Mouse (Mus musculus) spleen, postnatal 14 days (tissue): ENCODE results near the gene Fbln1.
"Not testable (repeated sequence)": the region's sequence is repeated elsewhere in the genome, so short reads cannot be mapped to it uniquely, and the experiment has no call there.

ENCODE experiments used
- DNase-seq, 2 experiments: peaks; one replicate each; pipeline ENCODE4 v3.0.0; 2021 to 2022; ENCODE audit warnings: low spot score in 2 of 2

The Fbln1 gene

GRCm38 (mm10) chr15:85295544-85295943, 89.8 kb downstream of the Fbln1 start:
- DNase-seq, result no peak

DNA sequence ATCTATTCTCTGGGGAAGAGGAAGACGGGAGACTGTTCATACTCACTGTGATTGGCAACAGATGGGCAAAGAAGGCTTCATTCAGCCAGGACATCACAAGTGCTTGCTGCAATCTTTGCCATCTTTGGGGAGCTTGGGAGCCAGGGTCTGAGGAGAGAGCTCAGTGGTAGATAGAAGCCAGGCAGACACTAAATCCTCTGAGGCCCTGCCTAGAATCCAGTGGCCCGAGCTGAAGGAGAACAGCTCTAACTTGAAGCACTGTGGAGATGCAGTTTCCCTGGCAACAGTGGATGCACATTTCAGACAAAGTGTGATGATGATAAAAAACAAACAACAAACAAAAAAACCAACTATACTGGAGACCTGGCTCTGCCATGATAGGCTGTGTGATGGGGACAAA, 90.2 kb downstream of the Fbln1 start:
- DNase-seq, result no peak

- no peak for DNase-seq
Observed at GRCm38 (mm10) chr15:85296538-85296937, 90.8 kb downstream of the Fbln1 start.

DNA sequence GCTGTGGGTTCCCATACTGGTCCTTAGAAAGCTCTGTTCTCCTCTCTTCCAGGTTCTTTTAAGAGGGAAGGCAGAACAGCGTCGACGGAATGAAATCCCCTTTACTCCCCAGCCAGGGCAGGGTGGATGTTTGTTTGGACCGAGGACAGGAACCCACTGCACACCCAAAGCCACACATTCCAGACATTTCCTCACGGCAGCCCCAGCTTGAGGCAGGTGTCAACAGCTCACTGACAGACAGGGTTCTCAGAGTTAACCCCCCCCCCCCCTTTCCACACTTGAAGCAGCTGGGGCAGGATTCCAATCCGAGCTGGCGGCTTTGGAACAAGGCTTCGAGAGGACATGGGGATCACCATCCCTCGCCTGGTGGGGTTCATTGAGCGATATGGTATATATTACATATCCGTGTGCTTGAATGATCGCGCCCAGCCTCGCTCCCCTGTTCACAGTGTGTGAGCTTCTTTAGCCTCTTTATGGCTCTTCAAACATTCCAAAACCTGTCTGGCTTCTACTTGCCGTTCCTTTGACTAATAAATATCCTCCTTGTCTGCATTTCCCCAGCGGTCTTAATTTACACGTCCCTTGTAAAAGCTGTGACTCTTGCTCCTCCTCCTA, 92.5 kb downstream of the Fbln1 start:
- no peak for DNase-seq

GRCm38 (mm10) chr15:85298946-85299345, 93.2 kb downstream of the Fbln1 start:
- DNase-seq, result no peak

DNA sequence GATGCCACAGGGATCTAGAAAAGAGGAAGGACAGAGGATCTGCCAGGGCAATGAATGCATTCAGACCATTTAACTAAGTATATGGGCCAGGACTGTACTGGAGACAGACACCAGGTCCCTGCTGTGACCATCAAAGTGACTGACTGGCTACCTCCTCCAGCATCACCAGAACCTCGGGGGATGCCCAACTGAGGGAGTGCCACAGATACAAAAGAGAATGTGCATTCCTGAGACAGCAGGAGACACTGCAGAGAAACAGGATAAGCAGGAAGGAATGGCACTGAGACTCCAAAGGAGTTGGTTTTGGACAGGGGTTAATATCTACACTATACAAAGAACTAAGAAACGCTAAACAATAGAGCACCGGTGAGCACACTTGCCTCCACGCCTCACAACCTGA, 97.5 kb downstream of the Fbln1 start:
- DNase-seq, result no peak

DNA sequence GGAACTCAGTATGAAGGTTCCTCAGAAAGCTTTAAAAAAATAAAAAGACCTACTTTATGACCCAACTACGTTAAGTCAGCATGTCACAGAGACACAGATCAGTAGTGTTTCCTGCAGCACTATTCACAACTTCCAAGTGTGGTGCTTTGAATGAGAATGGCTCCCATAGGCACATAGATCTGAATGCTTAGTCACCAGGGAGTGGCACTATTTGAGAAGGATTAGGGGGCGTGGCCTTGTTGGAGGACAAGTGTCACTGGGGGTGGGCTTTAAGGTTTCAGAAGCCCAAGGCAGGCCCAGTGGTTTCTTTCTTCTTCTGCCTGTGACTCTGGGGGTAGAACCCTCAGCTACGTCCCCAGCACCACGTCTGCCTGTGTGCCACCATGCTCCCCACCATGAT, 98.2 kb downstream of the Fbln1 start:
- DNase-seq, result no peak

DNA sequence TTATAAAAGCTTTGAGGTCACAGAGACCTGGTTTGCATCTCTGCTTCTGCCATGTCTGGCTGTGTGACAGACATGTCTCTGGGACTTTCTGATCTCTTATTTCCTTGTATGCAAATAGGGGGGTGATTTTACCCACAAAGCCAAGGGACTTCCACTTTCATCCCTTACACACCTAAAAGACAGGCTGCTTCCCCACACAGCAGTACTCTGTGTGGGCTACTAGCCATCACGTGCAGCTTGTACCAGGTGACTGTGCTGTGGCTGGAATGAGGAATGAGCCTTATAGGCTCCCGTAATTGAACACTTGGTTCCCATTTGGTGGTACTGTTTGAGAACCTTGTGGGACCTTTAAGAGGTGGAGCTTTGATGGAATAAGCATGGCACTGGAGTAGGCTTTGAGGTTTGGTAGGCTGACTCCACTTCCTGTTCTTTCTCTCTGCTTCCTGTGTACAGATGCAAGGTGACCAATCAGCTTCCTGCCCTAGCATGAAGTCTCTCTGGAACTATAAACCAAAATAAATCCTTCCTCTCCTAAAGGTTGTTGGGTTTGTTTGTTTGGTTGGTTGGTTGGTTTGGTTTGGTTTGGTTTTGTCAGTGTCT, 101.4 kb downstream of the Fbln1 start:
- no peak for DNase-seq

GRCm38 (mm10) chr15:85311058-85311657, 105.4 kb downstream of the Fbln1 start:
- no peak for DNase-seq

DNA sequence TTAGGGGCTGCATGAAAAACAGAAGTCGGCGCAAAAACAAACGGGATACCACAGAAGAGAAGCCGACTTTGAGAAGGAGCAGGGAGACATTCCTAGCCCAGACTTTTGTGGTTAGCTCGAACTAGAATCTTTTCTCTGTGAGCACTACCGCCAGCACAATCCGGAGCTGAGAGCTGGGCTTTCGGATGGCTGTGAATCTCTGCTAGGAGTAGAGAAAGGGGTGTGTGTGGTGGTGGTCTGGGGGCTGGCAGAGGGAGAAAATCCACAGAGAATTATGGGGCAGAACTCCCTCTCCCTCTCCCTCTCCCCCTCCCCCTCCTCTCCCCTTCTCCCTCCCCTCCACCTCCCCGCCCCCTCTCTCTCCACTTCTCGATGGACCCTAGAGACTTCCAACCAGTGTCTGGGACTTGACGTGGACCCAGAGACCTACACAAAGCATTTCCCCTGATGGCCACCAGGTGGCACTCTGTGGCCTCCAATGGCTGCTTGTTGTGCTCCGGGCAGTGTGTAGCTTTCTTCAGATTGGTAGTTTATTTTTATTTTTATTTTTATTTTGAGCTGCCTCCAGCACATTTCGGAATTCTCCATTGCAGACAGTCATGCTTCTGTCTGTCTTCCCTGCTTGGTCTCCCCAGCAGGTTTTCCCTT, 109.8 kb downstream of the Fbln1 start:
- DNase-seq, result peak; percentile 20 to 46

DNA sequence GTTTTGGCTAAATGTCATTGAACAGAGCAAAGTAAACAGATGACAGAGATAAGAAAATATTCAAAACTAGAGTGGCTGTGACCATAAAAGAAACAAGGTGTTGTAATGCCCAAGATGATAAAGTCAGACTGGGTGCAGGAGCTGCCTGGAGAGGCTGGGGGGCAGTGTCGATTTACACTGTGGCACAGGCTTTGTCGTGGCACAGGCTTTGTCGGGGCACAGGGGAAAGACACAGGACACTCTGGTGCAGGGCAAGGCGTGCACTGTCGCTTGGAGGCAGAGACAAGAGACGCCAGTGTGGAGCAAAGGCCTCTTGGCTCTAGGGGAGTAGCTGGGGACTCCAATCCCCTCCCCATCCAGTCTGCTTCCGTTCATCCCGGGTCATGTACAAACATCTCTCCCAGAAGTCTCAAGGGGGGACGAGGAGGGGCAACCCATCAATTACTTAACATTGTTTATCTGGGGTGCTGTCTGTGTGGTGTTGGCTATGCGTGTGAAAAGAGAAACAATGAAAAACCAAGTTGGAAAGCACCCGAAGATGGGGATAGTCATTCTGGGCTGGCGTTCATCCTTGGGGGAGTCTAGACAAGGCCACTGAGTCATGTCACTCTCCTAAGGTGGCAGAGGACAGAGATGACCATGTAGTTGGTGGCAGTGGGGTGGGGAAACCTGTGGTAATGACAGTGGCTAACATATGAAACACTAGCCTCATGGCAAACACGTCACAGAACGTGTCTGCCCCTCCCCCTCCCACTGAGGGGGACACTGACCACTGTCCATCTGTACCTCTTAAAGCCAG, 110.8 kb downstream of the Fbln1 start:
- no peak for DNase-seq

- DNase-seq, result no peak
Observed at GRCm38 (mm10) chr15:85319924-85320668, 114.3 kb downstream of the Fbln1 start.

DNA sequence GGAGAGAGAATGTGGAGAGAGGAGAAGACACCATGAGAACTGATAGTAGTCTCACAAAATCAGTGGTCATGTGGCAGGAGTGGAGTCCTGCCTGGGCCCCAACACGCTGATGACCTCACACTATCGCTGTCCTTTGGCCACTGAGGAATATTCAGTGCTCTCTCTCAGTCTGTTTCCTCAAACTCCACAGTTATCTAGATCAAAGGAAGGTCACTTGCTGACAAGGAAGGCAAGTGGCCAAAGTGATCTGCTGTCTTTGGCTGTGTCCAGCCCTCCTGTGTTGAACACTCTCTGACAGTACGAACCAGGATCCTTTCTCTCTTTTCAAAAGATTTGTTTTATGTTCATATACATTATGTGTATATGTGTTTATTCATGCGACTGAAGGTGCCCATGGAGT, 117.5 kb downstream of the Fbln1 start:
- no peak for DNase-seq

DNA sequence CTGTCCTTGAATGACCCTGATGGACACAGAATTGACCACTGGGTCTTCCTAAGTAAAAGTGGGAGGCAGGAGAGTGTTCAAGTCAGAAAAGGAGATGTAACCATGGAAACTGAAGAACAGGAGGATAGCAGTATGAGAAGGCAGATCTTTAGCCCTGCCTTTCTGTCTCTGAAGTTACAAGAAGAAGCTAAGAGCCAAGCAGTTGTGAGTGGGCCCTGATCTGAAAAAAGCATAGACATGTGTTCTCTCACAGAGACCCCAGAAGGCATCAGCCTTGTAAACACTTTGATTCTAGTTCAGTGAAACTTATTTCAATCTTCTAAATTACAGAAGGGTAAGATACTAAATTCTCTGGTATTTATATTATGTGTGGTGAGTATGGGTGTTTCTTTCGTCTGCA, 118.7 kb downstream of the Fbln1 start:
- no peak for DNase-seq

- DNase-seq, result no peak
Observed at GRCm38 (mm10) chr15:85327808-85328207, 122.1 kb downstream of the Fbln1 start.

GRCm38 (mm10) chr15:85328455-85328854, 122.7 kb downstream of the Fbln1 start:
- DNase-seq, result not testable (repeated sequence)

GRCm38 (mm10) chr15:85329096-85329495, 123.3 kb downstream of the Fbln1 start:
- DNase-seq, result no peak

DNA sequence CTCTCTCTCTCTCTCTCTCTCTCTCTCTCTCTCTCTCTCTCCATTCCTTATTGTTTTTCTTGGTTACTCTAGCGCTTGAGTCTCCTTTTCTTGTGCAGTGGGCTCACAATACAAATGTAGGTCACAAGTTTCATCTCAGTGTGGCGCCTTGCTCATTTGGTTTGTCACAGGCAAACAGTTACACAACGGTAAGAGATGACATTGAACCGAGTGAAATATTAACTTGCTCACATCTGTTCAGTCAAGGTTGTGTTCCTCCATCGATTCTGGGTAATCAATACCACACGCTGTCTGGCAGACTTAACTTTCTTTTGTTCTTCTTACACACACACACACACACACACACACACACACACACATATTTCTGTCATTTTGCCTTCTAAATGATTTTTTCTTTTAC, 124.3 kb downstream of the Fbln1 start:
- no peak for DNase-seq

DNA sequence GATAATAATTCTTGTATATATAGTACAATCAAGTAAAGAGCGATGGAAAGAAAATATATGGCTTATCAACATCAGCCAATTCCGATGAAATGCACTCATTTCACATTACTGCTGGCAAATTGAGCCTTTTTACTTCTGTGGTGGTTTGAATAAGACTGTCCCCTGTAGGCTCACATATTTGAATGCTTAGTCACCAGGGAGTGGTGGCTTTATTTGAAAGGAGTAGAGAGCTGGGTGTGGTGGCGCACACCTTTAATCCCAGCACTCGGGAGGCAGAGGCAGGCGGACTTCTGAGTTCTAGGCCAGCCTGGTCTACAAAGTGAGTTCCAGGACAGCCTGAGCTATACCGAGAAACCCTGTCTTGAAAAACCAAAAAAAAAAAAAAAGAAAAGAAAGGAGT, 127.8 kb downstream of the Fbln1 start:
- not testable (repeated sequence) for DNase-seq

GRCm38 (mm10) chr15:85334234-85334633, 128.5 kb downstream of the Fbln1 start:
- no peak for DNase-seq

DNA sequence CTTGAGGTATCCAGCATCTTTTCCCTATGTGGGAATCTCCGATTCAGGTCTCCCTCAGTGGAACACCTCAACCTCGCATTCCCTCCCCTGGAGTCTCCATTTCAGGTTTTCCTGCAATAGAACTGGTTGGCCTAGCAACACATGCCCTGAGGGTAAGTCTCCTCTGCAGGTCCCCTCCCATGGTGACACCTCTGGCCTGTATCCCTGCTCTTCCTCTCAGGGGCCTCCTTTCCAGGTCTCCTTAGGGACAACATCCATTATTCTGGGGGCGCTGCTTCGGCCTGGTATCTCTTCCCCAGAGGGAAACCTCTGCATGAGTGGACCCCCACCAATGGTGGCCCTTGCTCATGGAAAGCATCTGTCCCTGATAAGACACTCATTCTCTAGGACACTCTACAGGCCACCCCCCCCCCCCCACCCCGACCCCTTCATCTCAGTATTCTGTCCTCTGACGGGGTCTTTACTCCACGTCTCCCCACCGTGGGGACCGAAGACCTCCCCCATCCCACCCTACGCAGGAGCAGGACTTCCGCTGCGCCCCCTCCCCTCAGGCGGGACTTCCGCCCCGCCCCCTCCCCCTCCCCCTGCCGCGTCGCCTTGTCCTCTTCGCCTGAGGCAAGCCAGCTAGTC, 130.0 kb downstream of the Fbln1 start, which contains the start of gene Atxn10:
Gene Atxn10 (plus strand): TSS at position 575 of the 630 bp plus-strand sequence.
- DNase-seq, result no peak
